Mouse (Mus musculus): Measurements from ENCODE around the gene Lrguk.

The Lrguk gene

GRCm38 (mm10) chr6:34132391-34132790, 103.1 kb downstream of the Lrguk start:
- in situ Hi-C loops (cut with MboI; ENCODE audit: unreplicated experiment in 2 of 2), result no loop called here

GRCm38 (mm10) chr6:34138366-34138765, 109.1 kb downstream of the Lrguk start:
- in situ Hi-C loops (cut with MboI; ENCODE audit: unreplicated experiment in 2 of 2), result no loop called here

- in situ Hi-C loops (cut with MboI; ENCODE audit: unreplicated experiment in 2 of 2), result no loop called here
Observed at GRCm38 (mm10) chr6:34142931-34143330, 113.7 kb downstream of the Lrguk start.

GRCm38 (mm10) chr6:34146042-34146441, 116.8 kb downstream of the Lrguk start:
- in situ Hi-C loops (cut with MboI; ENCODE audit: unreplicated experiment in 2 of 2), result no loop called here

GRCm38 (mm10) chr6:34148021-34148420, 118.8 kb downstream of the Lrguk start:
- in situ Hi-C loops (cut with MboI; ENCODE audit: unreplicated experiment in 2 of 2), result no loop called here

- in situ Hi-C loops (cut with MboI; ENCODE audit: unreplicated experiment in 2 of 2), result no loop called here
Observed at GRCm38 (mm10) chr6:34148639-34149038, 119.4 kb downstream of the Lrguk start.

GRCm38 (mm10) chr6:34149066-34149465, 119.8 kb downstream of the Lrguk start:
- in situ Hi-C loops (cut with MboI; ENCODE audit: unreplicated experiment in 2 of 2), result no loop called here

- in situ Hi-C loops (cut with MboI; ENCODE audit: unreplicated experiment in 2 of 2), result loop anchor here (25.0 kb wide), 2 partner anchors 737 to 1088 kb away; partner anchors contain the start of genes Chchd3 (in 1 of the 2) and Cyren (in 1 of the 2)
Observed at GRCm38 (mm10) chr6:34149821-34150220, 120.6 kb downstream of the Lrguk start.

GRCm38 (mm10) chr6:34153069-34154052, 124.1 kb downstream of the Lrguk start:
- in situ Hi-C loops (cut with MboI; ENCODE audit: unreplicated experiment in 2 of 2), result loop anchor here (25.0 kb wide), 2 partner anchors 734 to 1091 kb away; partner anchors contain the start of genes Chchd3 (in 1 of the 2) and Cyren (in 1 of the 2)

- in situ Hi-C loops (cut with MboI; ENCODE audit: unreplicated experiment in 2 of 2), result loop anchor here (25.0 kb wide), 2 partner anchors 733 to 1092 kb away; partner anchors contain the start of genes Chchd3 (in 1 of the 2) and Cyren (in 1 of the 2)
Observed at GRCm38 (mm10) chr6:34154202-34154601, 125.0 kb downstream of the Lrguk start.

- in situ Hi-C loops (cut with MboI; ENCODE audit: unreplicated experiment in 2 of 2), result loop anchor here (25.0 kb wide), 2 partner anchors 732 to 1093 kb away; partner anchors contain the start of genes Chchd3 (in 1 of the 2) and Cyren (in 1 of the 2)
Observed at GRCm38 (mm10) chr6:34155137-34155804, 126.0 kb downstream of the Lrguk start.

- in situ Hi-C loops (cut with MboI; ENCODE audit: unreplicated experiment in 2 of 2), result loop anchor here (25.0 kb wide), 2 partner anchors 731 to 1094 kb away; partner anchors contain the start of genes Chchd3 (in 1 of the 2) and Cyren (in 1 of the 2)
Observed at GRCm38 (mm10) chr6:34156057-34156456, 126.8 kb downstream of the Lrguk start.

DNA sequence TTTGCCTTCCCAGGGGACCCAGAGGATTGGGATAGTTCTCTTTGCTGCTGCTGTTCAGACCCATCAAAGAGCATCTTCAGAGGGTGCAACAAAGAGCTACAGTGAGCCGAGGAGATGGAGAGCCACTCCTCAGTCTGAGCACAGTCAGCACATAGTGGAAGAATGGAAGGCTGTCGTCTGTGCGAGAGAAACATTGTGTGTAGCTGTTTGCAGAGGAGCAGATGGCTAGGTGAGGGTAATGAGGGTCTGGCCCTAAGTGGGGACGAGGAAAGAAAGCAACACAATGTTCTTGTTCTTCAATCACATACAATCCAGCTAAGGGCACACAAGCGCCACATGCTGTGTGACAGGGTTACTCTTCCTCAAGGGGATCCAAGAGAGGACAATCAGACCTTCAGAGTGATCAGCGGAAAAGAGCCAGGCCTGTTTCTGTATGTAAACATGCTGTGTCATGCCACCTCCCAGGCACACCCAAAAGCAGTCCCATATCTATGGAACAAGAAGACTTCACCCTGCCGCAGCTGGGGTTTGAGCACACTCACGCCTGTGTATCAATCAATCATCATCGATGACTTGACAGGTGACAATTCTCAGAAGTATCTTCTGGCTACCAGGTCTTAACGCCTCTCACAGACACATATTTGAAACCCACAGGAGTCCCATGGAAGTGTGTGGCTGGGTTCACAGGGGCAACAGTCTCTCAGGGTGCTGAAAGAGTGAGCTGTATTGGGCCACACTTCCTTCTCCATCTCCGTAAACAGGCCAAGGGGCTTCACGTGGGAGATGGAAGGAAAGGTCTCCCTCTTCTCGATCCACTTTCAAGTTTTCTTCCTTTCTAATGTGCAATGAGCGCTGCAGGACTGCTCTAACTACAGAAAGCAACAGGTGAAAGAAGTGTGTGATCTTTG, 127.8 kb downstream of the Lrguk start:
- in situ Hi-C loops (cut with MboI; ENCODE audit: unreplicated experiment in 2 of 2), result loop anchor here (25.0 kb wide), 2 partner anchors 730 to 1095 kb away; partner anchors contain the start of genes Chchd3 (in 1 of the 2) and Cyren (in 1 of the 2)

- in situ Hi-C loops (cut with MboI; ENCODE audit: unreplicated experiment in 2 of 2), result loop anchor here (25.0 kb wide), 2 partner anchors 727 to 1098 kb away; partner anchors contain the start of genes Chchd3 (in 1 of the 2) and Cyren (in 1 of the 2)
Observed at GRCm38 (mm10) chr6:34159998-34160815, 131.0 kb downstream of the Lrguk start.

DNA sequence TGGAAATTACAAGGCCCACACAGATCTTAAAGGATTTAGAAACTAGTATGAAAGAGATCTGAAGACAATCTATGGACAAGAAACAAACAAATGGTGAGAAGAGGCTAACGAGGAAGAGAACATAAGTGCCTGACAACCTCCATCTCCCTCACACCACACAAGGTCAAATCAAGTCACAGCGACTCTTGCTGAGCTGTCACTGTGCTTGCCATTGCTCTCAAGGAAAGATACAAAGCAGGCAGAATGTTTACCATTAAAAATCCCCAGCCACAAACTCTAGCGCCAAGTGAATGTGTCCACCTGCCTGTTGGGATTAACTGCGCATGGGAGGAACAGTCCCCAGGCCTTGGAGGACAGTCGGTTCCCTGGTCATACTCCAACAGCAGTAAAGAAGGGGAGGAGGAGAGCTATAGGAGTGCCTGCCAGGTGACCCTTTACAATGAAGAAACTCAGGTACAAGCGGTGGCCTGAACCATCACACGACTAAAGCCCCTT, 131.6 kb downstream of the Lrguk start:
- in situ Hi-C loops (cut with MboI; ENCODE audit: unreplicated experiment in 2 of 2), result loop anchor here (25.0 kb wide), 2 partner anchors 726 to 1099 kb away; partner anchors contain the start of genes Chchd3 (in 1 of the 2) and Cyren (in 1 of the 2)

- in situ Hi-C loops (cut with MboI; ENCODE audit: unreplicated experiment in 2 of 2), result loop anchor here (25.0 kb wide), 2 partner anchors 726 to 1099 kb away; partner anchors contain the start of genes Chchd3 (in 1 of the 2) and Cyren (in 1 of the 2)
Observed at GRCm38 (mm10) chr6:34161511-34161910, 132.3 kb downstream of the Lrguk start.

- in situ Hi-C loops (cut with MboI; ENCODE audit: unreplicated experiment in 2 of 2), result loop anchor here (25.0 kb wide), 2 partner anchors 725 to 1100 kb away; partner anchors contain the start of genes Chchd3 (in 1 of the 2) and Cyren (in 1 of the 2)
Observed at GRCm38 (mm10) chr6:34162607-34163006, 133.4 kb downstream of the Lrguk start.

- in situ Hi-C loops (cut with MboI; ENCODE audit: unreplicated experiment in 2 of 2), result loop anchor here (25.0 kb wide), 2 partner anchors 724 to 1101 kb away; partner anchors contain the start of genes Chchd3 (in 1 of the 2) and Cyren (in 1 of the 2)
Observed at GRCm38 (mm10) chr6:34163014-34163413, 133.8 kb downstream of the Lrguk start.
